Mouse (Mus musculus) thymus, postnatal 4 days (tissue): Measurements from ENCODE around the gene Depp1.
"Not testable (repeated sequence)": the region's sequence is repeated elsewhere in the genome, so short reads cannot be mapped to it uniquely, and the experiment has no call there.

Experiments
- DNase-seq: peaks from one replicate; pipeline ENCODE4 v3.0.0; 2021

The Depp1 gene

GRCm38 (mm10) chr6:116650406-116650805, at the start of gene Depp1:
Gene Depp1 (plus strand): TSS chr6:116650609.
- DNase-seq: no peak

GRCm38 (mm10) chr6:116600969-116601368, 49.4 kb upstream of the Depp1 start:
- not testable (repeated sequence) for DNase-seq

- DNase-seq: no peak
These were observed 43.2 kb upstream of the Depp1 start for GRCm38 (mm10) chr6:116607230-116607629.

- DNase-seq: no peak
These were observed 34.7 kb upstream of the Depp1 start for GRCm38 (mm10) chr6:116615719-116616118.

- no peak for DNase-seq
These were observed 32.3 kb upstream of the Depp1 start for GRCm38 (mm10) chr6:116618073-116618472.

GRCm38 (mm10) chr6:116621318-116622023, 28.9 kb upstream of the Depp1 start:
- no peak for DNase-seq

- not testable (repeated sequence) for DNase-seq
These were observed 24.0 kb upstream of the Depp1 start for GRCm38 (mm10) chr6:116626417-116626816.

GRCm38 (mm10) chr6:116628095-116628494, 22.3 kb upstream of the Depp1 start:
- DNase-seq: no peak

GRCm38 (mm10) chr6:116628539-116629171, 21.8 kb upstream of the Depp1 start, which contains the start of gene Zfp422:
Gene Zfp422 (minus strand): TSS chr6:116628999.
- DNase-seq: peak; percentile 85

- DNase-seq: no peak
These were observed 20.6 kb upstream of the Depp1 start for GRCm38 (mm10) chr6:116629766-116630165.

- DNase-seq: peak; percentile 89
These were observed 18.3 kb upstream of the Depp1 start for GRCm38 (mm10) chr6:116632129-116632528.

GRCm38 (mm10) chr6:116633741-116634695, 16.4 kb upstream of the Depp1 start:
- no peak for DNase-seq

- no peak for DNase-seq
These were observed 14.9 kb upstream of the Depp1 start for GRCm38 (mm10) chr6:116635251-116636180.

- no peak for DNase-seq
These were observed 13.7 kb upstream of the Depp1 start for GRCm38 (mm10) chr6:116636581-116637235.

GRCm38 (mm10) chr6:116637496-116637895, 12.9 kb upstream of the Depp1 start:
- no peak for DNase-seq

GRCm38 (mm10) chr6:116638871-116639270, 11.5 kb upstream of the Depp1 start:
- no peak for DNase-seq

GRCm38 (mm10) chr6:116639663-116640062, 10.7 kb upstream of the Depp1 start:
- DNase-seq: no peak

GRCm38 (mm10) chr6:116642942-116643341, 7.5 kb upstream of the Depp1 start:
- no peak for DNase-seq

GRCm38 (mm10) chr6:116643881-116644280, 6.5 kb upstream of the Depp1 start:
- DNase-seq: no peak

- DNase-seq: no peak
These were observed 6.1 kb upstream of the Depp1 start for GRCm38 (mm10) chr6:116644335-116644734.

- no peak for DNase-seq
These were observed 2.6 kb upstream of the Depp1 start for GRCm38 (mm10) chr6:116647763-116648162.

- no peak for DNase-seq
These were observed 598 bp upstream of the Depp1 start for GRCm38 (mm10) chr6:116649811-116650210.
